Mouse (Mus musculus) adrenal gland, postnatal 4 days (tissue): Measurements from ENCODE around the gene Wasf2. TPM values are rescaled to one million over a fixed set of nuclear protein-coding genes. Genes with fewer than 3 reads are reported as not detected.

Source experiments
- DNase-seq, 2 experiments: peaks; one replicate each; pipeline ENCODE4 v3.0.0; 2021 to 2022; ENCODE audit warnings: low spot score in 2 of 2, mixed read lengths in 2 of 2
- microRNA-seq: library from miRNA; unstranded; fragments of <30 nt; microRNA quantifications from one replicate; pipeline ENCODE4 v1.2.0, GENCODE M21; 2021
- total RNA-seq, 2 experiments: library from RNA; stranded (reverse); gene quantifications; 2 replicates each; pipeline ENCODE4 v1.2.3; 2021

The Wasf2 gene
- total RNA-seq, 2 experiments from 2014 or later, result 155 to 157 TPM

GRCm38 (mm10) chr4:133227636-133228035, 97.3 kb downstream of the Wasf2 start:
- DNase-seq, result no peak

- DNase-seq, result no peak
These were observed 99.3 kb downstream of the Wasf2 start for GRCm38 (mm10) chr4:133229582-133229981.

GRCm38 (mm10) chr4:133233285-133233976, 103.1 kb downstream of the Wasf2 start:
- peak in 1 of 2 experiments; percentile 39 for DNase-seq

GRCm38 (mm10) chr4:133234771-133235170, 104.5 kb downstream of the Wasf2 start:
- DNase-seq, result no peak

GRCm38 (mm10) chr4:133235415-133235814, 105.1 kb downstream of the Wasf2 start:
- DNase-seq, result no peak

- DNase-seq, result no peak
These were observed 107.6 kb downstream of the Wasf2 start for GRCm38 (mm10) chr4:133237911-133238310.

- DNase-seq, result peak; percentile 53 to 69
These were observed 110.2 kb downstream of the Wasf2 start, which contains the start of gene Map3k6 for GRCm38 (mm10) chr4:133240490-133240921. TSS of gene Map3k6 (plus strand) at chr4:133240818.

GRCm38 (mm10) chr4:133240934-133241908, 110.9 kb downstream of the Wasf2 start:
- peak; percentile 80 to 87 for DNase-seq

- no peak for DNase-seq
These were observed 111.6 kb downstream of the Wasf2 start for GRCm38 (mm10) chr4:133241910-133242309.

GRCm38 (mm10) chr4:133242710-133243109, 112.4 kb downstream of the Wasf2 start:
- DNase-seq, result no peak

GRCm38 (mm10) chr4:133243538-133243937, 113.2 kb downstream of the Wasf2 start:
- DNase-seq, result no peak

- no peak for DNase-seq
These were observed 114.0 kb downstream of the Wasf2 start for GRCm38 (mm10) chr4:133244289-133244688.

- DNase-seq, result no peak
These were observed 116.8 kb downstream of the Wasf2 start for GRCm38 (mm10) chr4:133247072-133247471.

- DNase-seq, result no peak
These were observed 117.6 kb downstream of the Wasf2 start for GRCm38 (mm10) chr4:133247806-133248449.

Small RNA genes within 50 kb of the gene (microRNA-seq; reads per million reads assigned to microRNA genes)
- gene Mir7017, result 1.3 reads per million

Other genes starting within 250 kb of the Wasf2 start
- gene Stx12, start 246.0 kb upstream of the Wasf2 start, total RNA-seq, result 10 to 100 TPM; 54.8 to 58.3 TPM
- gene Fam76a, start 207.9 kb upstream of the Wasf2 start, total RNA-seq, result 10 to 100 TPM; 37.0 to 37.1 TPM
- gene Fgr, start 156.4 kb upstream of the Wasf2 start, total RNA-seq, result 1 to 10 TPM; 1.2 to 1.5 TPM
- gene Ahdc1, start 119.2 kb upstream of the Wasf2 start, total RNA-seq, result 10 to 100 TPM; 92.5 to 98.7 TPM
- gene Cd164l2, start 81.6 kb downstream of the Wasf2 start, total RNA-seq, result 1 to 10 TPM; 2.3 to 5.2 TPM
- under 1 TPM in 1 of 2 experiments, not detected in 1; 0.31 TPM for gene Gpr3, start 82.0 kb downstream of the Wasf2 start, total RNA-seq
- 10 to 100 TPM; 24.8 to 25.2 TPM for gene Map3k6, start 110.3 kb downstream of the Wasf2 start, total RNA-seq
- gene Sytl1, start 132.6 kb downstream of the Wasf2 start, total RNA-seq, result 1 to 10 TPM; 1.5 to 2.4 TPM
- 10 to 100 TPM; 65.5 to 78.0 TPM for gene Tmem222, start 147.3 kb downstream of the Wasf2 start, total RNA-seq
- gene Wdtc1, start 223.0 kb downstream of the Wasf2 start, total RNA-seq, result 10 to 100 TPM; 36.3 to 39.9 TPM
- gene Slc9a1, start 239.2 kb downstream of the Wasf2 start, total RNA-seq, result 10 to 100 TPM; 52.9 to 54.4 TPM